Mouse (Mus musculus): Measurements from ENCODE around the gene Adcy3.

Adcy3 gene

GRCm38 (mm10) chr12:4249786-4250185, 116.9 kb downstream of the Adcy3 start:
- no peak for DNase-seq

- no peak for DNase-seq
These were observed 120.1 kb downstream of the Adcy3 start for GRCm38 (mm10) chr12:4252742-4253655.

Measured in kidney, postnatal 10 days (tissue).